Comparison of ENCODE assay signal across 23 mouse cellular contexts in the genomic region with DNA sequence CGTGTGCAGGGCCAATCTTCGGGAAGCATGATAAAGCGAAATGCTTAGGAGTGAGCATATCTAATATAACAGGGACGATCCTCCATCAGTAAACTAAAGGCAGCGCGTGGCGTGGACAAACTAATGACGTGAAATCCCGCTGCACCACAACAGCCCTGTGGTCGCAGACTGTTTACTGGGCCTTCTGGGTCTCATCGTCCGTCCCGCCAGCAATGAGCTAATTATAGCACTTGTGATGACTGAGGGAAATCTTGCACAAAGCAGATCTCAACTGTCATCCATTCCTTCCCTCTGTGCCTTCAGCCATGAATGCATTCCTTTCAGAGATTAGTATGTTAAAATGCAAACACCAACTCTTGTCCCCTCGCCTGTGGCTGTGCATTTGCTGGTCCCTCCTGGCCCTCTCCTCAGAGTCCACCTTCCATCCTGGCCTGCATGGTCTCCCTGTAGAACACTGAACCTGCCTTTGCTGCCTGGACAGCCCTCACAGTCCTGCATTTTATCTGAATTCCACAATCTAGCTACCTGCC. TPM values are rescaled to one million over a fixed set of nuclear protein-coding genes. Genes with fewer than 3 reads are reported as not detected.
A peak's percentile ranks its signal among the peaks of the same experiment; 100 is the strongest.
DNase-seq lines count a peak whose midpoint lies in the region; ATAC-seq lines count a peak whose summit lies in the region.
"Had no signal": no experiment of that assay in that cellular context is flagged by ENCODE, and none has a peak within 500 bp of the region (broad histone marks: within the 10 kb centered on the region; RNA-seq: fewer than 3 reads in every experiment).

No protein-coding gene starts in this region.

- H3K36me3 ChIP-seq in heart, embryonic 11.5 days (ENCODE audit: control insufficient read depth, insufficient read depth, low read length), result no peaks in the 10 kb centered on the region
- no peaks in the 10 kb centered on the region for H3K36me3 ChIP-seq in liver, embryonic 16.5 days (ENCODE audit: control insufficient read depth, insufficient read depth)
- no peaks in the 10 kb centered on the region for H3K36me3 ChIP-seq in liver, embryonic 11.5 days (ENCODE audit: control insufficient read depth, insufficient read depth, low read length)
- H3K36me3 ChIP-seq: neural tube, embryonic 12.5 days had no signal

- peaks cover 10% of the 10 kb centered on the region for H3K4me1 ChIP-seq in heart, embryonic 11.5 days (ENCODE audit: control insufficient read depth, insufficient read depth, low read length)
- H3K4me1 ChIP-seq in liver, embryonic 16.5 days (ENCODE audit: control insufficient read depth, low read depth, low read length), result no peaks in the 10 kb centered on the region; the same call in 1 of the 2 replicates
- peaks cover 3% of the 10 kb centered on the region; the same call in 1 of the 2 replicates for H3K4me1 ChIP-seq in liver, embryonic 11.5 days (replicated peaks; ENCODE audit: control insufficient read depth, insufficient read depth, low read length)
- H3K4me1 ChIP-seq: neural tube, embryonic 12.5 days had no signal

- H3K4me2 ChIP-seq in heart, embryonic 11.5 days, result peak overlapping the region; percentile 24
- 0 out of 2 replicates have a peak overlapping the region, but pooled peaks have one; percentile 6 for H3K4me2 ChIP-seq in liver, embryonic 16.5 days (ENCODE audit: low read depth, low read length)
- H3K4me2 ChIP-seq in liver, embryonic 11.5 days, result no peak overlapping the region
- H3K4me2 ChIP-seq: neural tube, embryonic 12.5 days had no signal

- 52% methylated on average over 14 of the region's 14 CpGs for WGBS in heart, embryonic 11.5 days (ENCODE audit: insufficient replicate concordance)
- WGBS in liver, embryonic 16.5 days (ENCODE audit: insufficient replicate concordance), result 18% methylated on average over 14 of the region's 14 CpGs
- WGBS in liver, embryonic 11.5 days, result 51% methylated on average over 14 of the region's 14 CpGs

- no peak overlapping the region for H3K4me3 ChIP-seq in heart, embryonic 11.5 days (ENCODE audit: low read depth, low read length)
- no peak overlapping the region; the same call in 1 of the 2 replicates for H3K4me3 ChIP-seq in liver, embryonic 16.5 days (ENCODE audit: low read depth, low read length)
- H3K4me3 ChIP-seq in liver, embryonic 11.5 days (ENCODE audit: low read depth, low read length), result no peak overlapping the region
- H3K4me3 ChIP-seq: erythroblast, embryonic 14.5 days; neural tube, embryonic 12.5 days had no signal

- no peak for ATAC-seq in heart, embryonic 11.5 days (replicated peaks; ENCODE audit: insufficient number of reproducible peaks, low FRiP score, low TSS enrichment)
- no peak for ATAC-seq in liver, embryonic 16.5 days (ENCODE audit: low read depth)
- ATAC-seq in liver, embryonic 11.5 days (replicated peaks; ENCODE audit: low FRiP score), result no peak
- no peak for ATAC-seq in CD4-positive, CD25-positive, alpha-beta regulatory T cell, adult 4 months
- ATAC-seq: forebrain, embryonic 16.5 days; hindbrain, embryonic 16.5 days had no signal

- peak overlapping the region; percentile 79 for H3K27ac ChIP-seq in heart, embryonic 11.5 days (ENCODE audit: low read depth, low read length)
- H3K27ac ChIP-seq in liver, embryonic 16.5 days (ENCODE audit: low read length), result no peak overlapping the region
- H3K27ac ChIP-seq in liver, embryonic 11.5 days (ENCODE audit: low read depth, low read length), result no peak overlapping the region
- H3K27ac ChIP-seq: kidney, postnatal 0 days; neural tube, embryonic 12.5 days had no signal

- DNase-seq in heart, adult 18-20 months, result no peak
- no peak for DNase-seq in liver, embryonic 11.5 days (ENCODE audit: low spot score)
- DNase-seq in retina, postnatal 1 day, result peak; percentile 8
- DNase-seq in retina, embryonic 14.5 days (ENCODE audit: low spot score), result no peak
- no peak for DNase-seq in layer of hippocampus, postnatal 36 days
- DNase-seq: adrenal gland, postnatal 36 days; cerebellum, adult 9-11 months; kidney, adult 11 months; thymus, postnatal 14 days had no signal

- H3K27me3 ChIP-seq in heart, embryonic 11.5 days (ENCODE audit: control insufficient read depth, insufficient read depth, low read length), result no peaks in the 10 kb centered on the region
- no peaks in the 10 kb centered on the region for H3K27me3 ChIP-seq in liver, embryonic 16.5 days (ENCODE audit: control insufficient read depth, insufficient read depth, low read depth, low read length)
- no peaks in the 10 kb centered on the region for H3K27me3 ChIP-seq in liver, embryonic 11.5 days (replicated peaks; ENCODE audit: control insufficient read depth, insufficient read depth, low read length)
- H3K27me3 ChIP-seq: neural tube, embryonic 12.5 days had no signal

- H3K9me3 ChIP-seq in heart, embryonic 11.5 days (replicated peaks; ENCODE audit: control insufficient read depth, low read length), result no peaks in the 10 kb centered on the region
- no peaks in the 10 kb centered on the region for H3K9me3 ChIP-seq in liver, embryonic 16.5 days (replicated peaks; ENCODE audit: control insufficient read depth, low read length)
- no peaks in the 10 kb centered on the region for H3K9me3 ChIP-seq in liver, embryonic 11.5 days (ENCODE audit: control insufficient read depth, low read length)
- H3K9me3 ChIP-seq: neural tube, embryonic 12.5 days had no signal

- H3K9ac ChIP-seq in heart, embryonic 11.5 days (ENCODE audit: low read depth, low read length), result 0 out of 2 replicates have a peak overlapping the region, but pooled peaks have one; percentile 3
- H3K9ac ChIP-seq in liver, embryonic 16.5 days (ENCODE audit: low read depth, low read length), result no peak overlapping the region
- no peak overlapping the region for H3K9ac ChIP-seq in liver, embryonic 11.5 days (ENCODE audit: low read depth, low read length)
- H3K9ac ChIP-seq: neural tube, embryonic 12.5 days had no signal

RNA-seq across cellular contexts. Expression of a gene that starts 2.7 kb away (rescaled TPM):
- polyA plus RNA-seq in heart, embryonic 11.5 days (2014; fragmentation: Nextera tagmentation; extraction: Ambion mirVana), result 0.07 TPM in 1 of 2 replicates, not detected in the other
- under 1 TPM in 1 of 2 experiments, not detected in 1; 0.44 TPM for total RNA-seq in heart, adult 18-20 months (2021)
- 1.8 and 2.7 TPM in 2 replicates for polyA plus RNA-seq in liver, embryonic 16.5 days (2015; fragmentation: Nextera tagmentation; extraction: Ambion mirVana)
- 0.47 and 0.70 TPM in 2 replicates for polyA plus RNA-seq in liver, embryonic 11.5 days (2014; fragmentation: Nextera tagmentation; extraction: Ambion mirVana)
- total RNA-seq in layer of hippocampus, postnatal 36 days (2021), result under 1 TPM in 1 of 2 experiments, not detected in 1; 0.13 TPM
- not detected for polyA plus RNA-seq in CD4-positive, CD25-positive, alpha-beta regulatory T cell, adult 4 months (2017; shearing (Covaris generic))
- total RNA-seq: layer of hippocampus, adult 18-20 months; liver, adult 2 months had no signal

RNA-seq across cellular contexts. Expression of a gene that starts 31.1 kb away (rescaled TPM):
- polyA plus RNA-seq in heart, embryonic 11.5 days (2014; fragmentation: Nextera tagmentation; extraction: Ambion mirVana), result 0.21 and 0.39 TPM in 2 replicates
- total RNA-seq in heart, adult 18-20 months (2021), result under 1 TPM; 0.84 to 0.95 TPM
- 0.14 TPM in 1 of 2 replicates, not detected in the other for polyA plus RNA-seq in liver, embryonic 16.5 days (2015; fragmentation: Nextera tagmentation; extraction: Ambion mirVana)
- polyA plus RNA-seq in liver, embryonic 11.5 days (2014; fragmentation: Nextera tagmentation; extraction: Ambion mirVana), result 0.17 and 0.34 TPM in 2 replicates
- not detected for total RNA-seq in layer of hippocampus, postnatal 36 days (2021)
- not detected for polyA plus RNA-seq in CD4-positive, CD25-positive, alpha-beta regulatory T cell, adult 4 months (2017; shearing (Covaris generic))
- total RNA-seq: ES-E14; layer of hippocampus, adult 18-20 months; left cerebral cortex, postnatal 36 days had no signal
- polyA plus RNA-seq: erythroblast, embryonic 14.5 days had no signal

RNA-seq across cellular contexts. Expression of a gene that starts 32.2 kb away (rescaled TPM):
- polyA plus RNA-seq in heart, embryonic 11.5 days (2014; fragmentation: Nextera tagmentation; extraction: Ambion mirVana), result 71.9 and 75.6 TPM in 2 replicates
- 100 to 1,000 TPM; 636 to 666 TPM for total RNA-seq in heart, adult 18-20 months (2021)
- 22.9 and 23.0 TPM in 2 replicates for polyA plus RNA-seq in liver, embryonic 16.5 days (2015; fragmentation: Nextera tagmentation; extraction: Ambion mirVana)
- polyA plus RNA-seq in liver, embryonic 11.5 days (2014; fragmentation: Nextera tagmentation; extraction: Ambion mirVana), result 19.4 and 20.4 TPM in 2 replicates
- total RNA-seq in layer of hippocampus, postnatal 36 days (2021), result 10 to 100 TPM; 34.5 to 48.6 TPM
- polyA plus RNA-seq in CD4-positive, CD25-positive, alpha-beta regulatory T cell, adult 4 months (2017; shearing (Covaris generic)), result 10 to 100 TPM; 19.0 to 40.5 TPM

RNA-seq across cellular contexts. Expression of a gene that starts 38.0 kb away (rescaled TPM):
- not detected in 2 replicates for polyA plus RNA-seq in heart, embryonic 11.5 days (2014; fragmentation: Nextera tagmentation; extraction: Ambion mirVana)
- total RNA-seq in heart, adult 18-20 months (2021), result not detected
- 0.07 TPM in 1 of 2 replicates, not detected in the other for polyA plus RNA-seq in liver, embryonic 16.5 days (2015; fragmentation: Nextera tagmentation; extraction: Ambion mirVana)
- not detected in 2 replicates for polyA plus RNA-seq in liver, embryonic 11.5 days (2014; fragmentation: Nextera tagmentation; extraction: Ambion mirVana)
- total RNA-seq in layer of hippocampus, postnatal 36 days (2021), result not detected
- polyA plus RNA-seq in CD4-positive, CD25-positive, alpha-beta regulatory T cell, adult 4 months (2017; shearing (Covaris generic)), result not detected
- total RNA-seq: adrenal gland, postnatal 36 days; ES-E14; layer of hippocampus, adult 18-20 months; left cerebral cortex, postnatal 36 days; liver, adult 2 months; monocyte, adult 5-6 weeks had no signal
- polyA plus RNA-seq: erythroblast, embryonic 14.5 days; forebrain, embryonic 16.5 days; gonadal fat pad, adult 2 months; hindbrain, embryonic 16.5 days; kidney, postnatal 0 days; liver, adult 2 months; neural tube, embryonic 12.5 days had no signal
